Mouse (Mus musculus) liver, embryonic 12.5 days (tissue): ENCODE measurements around the gene 1700001C19Rik. TPM values are rescaled to one million over a fixed set of nuclear protein-coding genes. Genes with fewer than 3 reads are reported as not detected.
"Not testable (repeated sequence)": the region's sequence is repeated elsewhere in the genome, so short reads cannot be mapped to it uniquely, and the experiment has no call there.

Experiments
- ATAC-seq: fragments of 200-750 bp; cut with Nextera tagmentation; 2 replicates; pipeline ENCODE4 v1.8.0; 2017; ENCODE audit warnings: moderate number of reproducible peaks, mild to moderate bottlenecking, moderate library complexity
- H3K27ac ChIP-seq: fragments of 300-500 bp; sonication (generic); 2 replicates; pipeline ENCODE4 v1.5.1; 2016; ENCODE audit warnings: mild to moderate bottlenecking
- H3K27me3 ChIP-seq: fragments of 300-500 bp; sonication (generic); replicated peaks from 2 replicates; pipeline ENCODE4 v1.6.1; 2016; ENCODE audit warnings: mild to moderate bottlenecking, moderate library complexity
- H3K36me3 ChIP-seq: fragments of 300-500 bp; sonication (generic); 2 replicates; pipeline ENCODE4 v1.6.1; 2016; ENCODE audit warnings: mild to moderate bottlenecking, moderate library complexity
- H3K4me1 ChIP-seq: fragments of 300-500 bp; sonication (generic); 2 replicates; pipeline ENCODE4 v1.6.1; 2016
- H3K4me2 ChIP-seq: fragments of 300-500 bp; sonication (generic); 2 replicates; pipeline ENCODE4 v1.6.1; 2016; ENCODE audit warnings: mild to moderate bottlenecking, moderate library complexity
- H3K4me3 ChIP-seq: fragments of 300-500 bp; sonication (generic); 2 replicates; pipeline ENCODE4 v1.5.1; 2016; ENCODE audit warnings: mild to moderate bottlenecking, moderate library complexity
- H3K9ac ChIP-seq: fragments of 300-500 bp; sonication (generic); 2 replicates; pipeline ENCODE4 v1.6.1; 2016; ENCODE audit warnings: mild to moderate bottlenecking, moderate library complexity
- H3K9me3 ChIP-seq: fragments of 300-500 bp; sonication (generic); replicated peaks from 2 replicates; pipeline ENCODE4 v1.6.1; 2016; ENCODE audit warnings: mild to moderate bottlenecking, moderate library complexity
- WGBS: fragments of 180-500 bp; shearing (Covaris S2); methylation state at CpG from one replicate; pipeline ENCODE4 v1.1.7; 2016; ENCODE audit not compliant: insufficient replicate concordance; 5-methylcytosine and 5-hydroxymethylcytosine counted together
- polyA plus RNA-seq: library from polyadenylated mRNA; unstranded; fragments of >200 nt; fragmentation: Nextera tagmentation; extraction: Ambion mirVana; gene quantifications from 2 replicates; pipeline ENCODE4 v1.2.1, GENCODE M21; 2016

The 1700001C19Rik gene
- polyA plus RNA-seq, 1 experiment from 2014 or later = 0.66 TPM

- not testable (repeated sequence) for H3K4me1 ChIP-seq, H3K36me3 ChIP-seq, H3K9me3 ChIP-seq, H3K4me3 ChIP-seq, H3K4me2 ChIP-seq, H3K9ac ChIP-seq, H3K27ac ChIP-seq, ATAC-seq
- WGBS = 74% methylated on average over 1 of the region's 1 CpGs
- 0 out of 2 replicates have a peak, but pooled peaks cover 14% of the 10 kb centered on the region for H3K27me3 ChIP-seq
Observed at GRCm38 (mm10) chr17:47422616-47423015, 14.6 kb downstream of the 1700001C19Rik start.

GRCm38 (mm10) chr17:47421566-47421965 is 15.6 kb downstream of the 1700001C19Rik start:
- Histone ChIP-seq H3K4me1 (no peaks in the 10 kb centered on the region), H3K9ac (no peak overlapping the region)

GRCm38 (mm10) chr17:47420195-47420594 is 17.0 kb downstream of the 1700001C19Rik start:
- WGBS = 57% methylated on average over 2 of the region's 2 CpGs
- no peak overlapping the region for H3K27ac ChIP-seq

More at GRCm38 (mm10) chr17:47421566-47421965, 15.6 kb downstream of the 1700001C19Rik start:
- Histone ChIP-seq H3K27ac (no peak overlapping the region), H3K27me3 (peaks cover 6% of the 10 kb centered on the region; the same call in 1 of the 2 replicates), H3K9me3 (no peaks in the 10 kb centered on the region), H3K4me2 (no peak overlapping the region), H3K36me3 (no peaks in the 10 kb centered on the region), H3K4me3 (no peak overlapping the region)
- 66% methylated on average over 3 of the region's 3 CpGs for WGBS
- ATAC-seq = no peak

GRCm38 (mm10) chr17:47409897-47410861 is 27.0 kb downstream of the 1700001C19Rik start:
- not testable (repeated sequence) for H3K9me3 ChIP-seq, H3K27ac ChIP-seq, H3K36me3 ChIP-seq, ATAC-seq, H3K9ac ChIP-seq, H3K4me1 ChIP-seq
- Histone ChIP-seq H3K4me2 (peak overlapping the region; percentile 56), H3K27me3 (peaks cover 93% of the 10 kb centered on the region), H3K4me3 (peak overlapping the region; percentile 19)
- WGBS = 4% methylated on average over 74 of the region's 74 CpGs

More at GRCm38 (mm10) chr17:47420195-47420594, 17.0 kb downstream of the 1700001C19Rik start:
- no peak for ATAC-seq
- Histone ChIP-seq H3K27me3 (peaks cover 7% of the 10 kb centered on the region; the same call in 1 of the 2 replicates), H3K4me2 (no peak overlapping the region), H3K9me3 (no peaks in the 10 kb centered on the region; the same call in 1 of the 2 replicates), H3K4me3 (no peak overlapping the region), H3K9ac (no peak overlapping the region), H3K4me1 (no peaks in the 10 kb centered on the region), H3K36me3 (no peaks in the 10 kb centered on the region)

GRCm38 (mm10) chr17:47408558-47408898 is 28.6 kb downstream of the 1700001C19Rik start:
- Histone ChIP-seq H3K4me3 (no peak overlapping the region), H3K9me3 (no peaks in the 10 kb centered on the region), H3K27me3 (peaks cover 93% of the 10 kb centered on the region), H3K4me2 (no peak overlapping the region), H3K9ac (no peak overlapping the region), H3K36me3 (no peaks in the 10 kb centered on the region), H3K27ac (no peak overlapping the region), H3K4me1 (no peaks in the 10 kb centered on the region)
- peak; percentile 27; the same call in 1 of the 2 replicates for ATAC-seq
- 14% methylated on average over 8 of the region's 8 CpGs for WGBS

GRCm38 (mm10) chr17:47407717-47408557 is 29.2 kb downstream of the 1700001C19Rik start:
- Histone ChIP-seq H3K36me3 (no peaks in the 10 kb centered on the region), H3K9ac (no peak overlapping the region), H3K4me2 (no peak overlapping the region), H3K27me3 (peaks cover 87% of the 10 kb centered on the region), H3K27ac (no peak overlapping the region), H3K9me3 (no peaks in the 10 kb centered on the region), H3K4me1 (no peaks in the 10 kb centered on the region), H3K4me3 (no peak overlapping the region)
- 44% methylated on average over 10 of the region's 10 CpGs for whole genome bisulfite sequencing
- ATAC-seq = no peak

- Histone ChIP-seq H3K4me3 (no peak within 1 kb of the TSS), H3K27me3 (peaks cover 66% of the 10 kb centered on the region), H3K4me1 (peaks cover 7% of the 10 kb centered on the region), H3K9me3 (no peaks in the 10 kb centered on the region), H3K36me3 (no peaks in the 10 kb centered on the region), H3K9ac (no peak within 1 kb of the TSS), H3K27ac (no peak within 1 kb of the TSS), H3K4me2 (no peak within 1 kb of the TSS)
- no peak for ATAC-seq
- 63% methylated on average over 10 of the region's 10 CpGs for WGBS
Observed at GRCm38 (mm10) chr17:47400451-47400850, 36.7 kb downstream of the 1700001C19Rik start, which contains the start of gene Guca1a. Gene Guca1a, minus strand, starts transcription at chr17:47400584.

GRCm38 (mm10) chr17:47399091-47399490 is 38.1 kb downstream of the 1700001C19Rik start:
- no peak for ATAC-seq
- 63% methylated on average over 8 of the region's 8 CpGs for WGBS
- no peak overlapping the region for H3K27ac ChIP-seq
- H3K36me3 ChIP-seq = no peaks in the 10 kb centered on the region
- H3K4me1 ChIP-seq = peaks cover 20% of the 10 kb centered on the region
- no peaks in the 10 kb centered on the region for H3K9me3 ChIP-seq
- H3K9ac ChIP-seq = no peak overlapping the region
- no peak overlapping the region for H3K4me2 ChIP-seq
- peaks cover 65% of the 10 kb centered on the region for H3K27me3 ChIP-seq
- no peak overlapping the region for H3K4me3 ChIP-seq

GRCm38 (mm10) chr17:47395376-47395913 is 41.7 kb downstream of the 1700001C19Rik start:
- WGBS = under 1% methylated on average over 20 of the region's 20 CpGs
- Histone ChIP-seq H3K9ac (0 out of 2 replicates have a peak overlapping the region, but pooled peaks have one; percentile 7), H3K27me3 (peaks cover 72% of the 10 kb centered on the region)

GRCm38 (mm10) chr17:47394223-47394869 is 42.8 kb downstream of the 1700001C19Rik start:
- H3K4me3 ChIP-seq = peak overlapping the region; percentile 45
- H3K36me3 ChIP-seq = no peaks in the 10 kb centered on the region
- peaks cover 20% of the 10 kb centered on the region for H3K4me1 ChIP-seq
- peaks cover 62% of the 10 kb centered on the region for H3K27me3 ChIP-seq
- 11% methylated on average over 24 of the region's 24 CpGs for WGBS
- no peak overlapping the region for H3K9ac ChIP-seq
- H3K27ac ChIP-seq = no peak overlapping the region
- H3K9me3 ChIP-seq = no peaks in the 10 kb centered on the region
- no peak for ATAC-seq
- peak overlapping the region; percentile 71 for H3K4me2 ChIP-seq

More at GRCm38 (mm10) chr17:47395376-47395913, 41.7 kb downstream of the 1700001C19Rik start:
- Histone ChIP-seq H3K4me3 (peak overlapping the region; percentile 45), H3K9me3 (no peaks in the 10 kb centered on the region), H3K4me1 (peaks cover 20% of the 10 kb centered on the region), H3K27ac (no peak overlapping the region), H3K36me3 (no peaks in the 10 kb centered on the region), H3K4me2 (peak overlapping the region; percentile 71)
- ATAC-seq = peak; percentile 76

GRCm38 (mm10) chr17:47386649-47387048 is 50.5 kb downstream of the 1700001C19Rik start:
- 56% methylated on average over 4 of the region's 4 CpGs for WGBS
- no peak for ATAC-seq
- Histone ChIP-seq H3K27ac (no peak overlapping the region), H3K4me3 (no peak overlapping the region), H3K4me2 (no peak overlapping the region), H3K9ac (no peak overlapping the region), H3K9me3 (peaks cover 4% of the 10 kb centered on the region; the same call in 1 of the 2 replicates), H3K4me1 (no peaks in the 10 kb centered on the region), H3K36me3 (peaks cover 5% of the 10 kb centered on the region), H3K27me3 (peaks cover 10% of the 10 kb centered on the region)
